Mouse (Mus musculus): ENCODE data around the gene Ldha.

GRCm38 (mm10) chr7:46840787-46841525 lies at the start of gene Ldha:
- TF ChIP-seq CTCF (IDR thresholded peaks at IDR 0.05; ENCODE audit: borderline replicate concordance, control insufficient read depth, extremely low read depth, insufficient read depth, low read length, poor library complexity) (no peak), POLR2A (IDR thresholded peaks at IDR 0.05; ENCODE audit: control insufficient read depth, extremely low read depth, insufficient read depth, low read length, poor library complexity) (no peak)
